Mouse (Mus musculus) ES-Bruce4 (cell line): ENCODE measurements at regions not wholly inside any gene's neighbourhood (a gene's known extent, or its start where the extent isn't known, plus 50 kb on each side); places are given as distances from the start of the nearest gene placed in this dataset.

Source experiments
- H3K27ac ChIP-seq: 2 replicates; pipeline ENCODE4 v1.5.1; 2012; ENCODE audit warnings: low read length, inconsistent platforms; ENCODE audit not compliant: insufficient read depth
- H3K27me3 ChIP-seq: 2 replicates; pipeline ENCODE4 v1.6.1; 2012; ENCODE audit warnings: mild to moderate bottlenecking, low read length, inconsistent platforms; ENCODE audit not compliant: control insufficient read depth, poor library complexity, insufficient read depth, severe bottlenecking
- H3K36me3 ChIP-seq: 2 replicates; pipeline ENCODE4 v1.6.1; 2012; ENCODE audit warnings: inconsistent platforms, mild to moderate bottlenecking, low read length, moderate library complexity; ENCODE audit not compliant: control insufficient read depth, poor library complexity, insufficient read depth, severe bottlenecking
- H3K4me1 ChIP-seq: one replicate; pipeline ENCODE4 v1.8.1; 2011; ENCODE audit warnings: low read length; ENCODE audit not compliant: control insufficient read depth, insufficient read depth
- H3K4me3 ChIP-seq: 2 replicates; pipeline ENCODE4 v1.5.1; 2011; ENCODE audit warnings: low read depth, mild to moderate bottlenecking, low read length
- H3K9ac ChIP-seq: 2 replicates; pipeline ENCODE4 v1.6.1; 2012; ENCODE audit warnings: low read depth, mild to moderate bottlenecking, inconsistent platforms; ENCODE audit not compliant: poor library complexity, severe bottlenecking
- H3K9me3 ChIP-seq: replicated peaks from 2 replicates; pipeline ENCODE4 v1.6.1; 2012; ENCODE audit warnings: mild to moderate bottlenecking, low read length, inconsistent platforms; ENCODE audit not compliant: control insufficient read depth, poor library complexity, insufficient read depth, severe bottlenecking
- CTCF ChIP-seq: IDR thresholded peaks from one replicate; pipeline ENCODE4 v1.8.1; 2011; ENCODE audit warnings: low read depth, low read length
- EP300 ChIP-seq: IDR thresholded peaks from 2 replicates; pipeline ENCODE4 v1.6.1; 2011; ENCODE audit warnings: low read depth, low read length; ENCODE audit not compliant: insufficient read depth
- POLR2A ChIP-seq: IDR thresholded peaks from one replicate; pipeline ENCODE4 v1.8.1; 2011; ENCODE audit warnings: low read length; ENCODE audit not compliant: insufficient read depth

- Histone ChIP-seq H3K9me3 (no peaks in the 10 kb centered on the region), H3K4me3 (no peak overlapping the region), H3K27me3 (no peaks in the 10 kb centered on the region), H3K4me1 (no peaks in the 10 kb centered on the region), H3K36me3 (no peaks in the 10 kb centered on the region), H3K27ac (no peak overlapping the region), H3K9ac (no peak overlapping the region)
- TF ChIP-seq CTCF = no peak
- TF ChIP-seq EP300 = no peak
- TF ChIP-seq POLR2A = no peak
Observed at GRCm38 (mm10) chr1:43260491-43260890, 63.7 kb upstream of the Fhl2 start.

GRCm38 (mm10) chr1:43264407-43264889, 67.7 kb upstream of the Fhl2 start:
- H3K36me3 ChIP-seq = no peaks in the 10 kb centered on the region
- no peak overlapping the region for H3K27ac ChIP-seq
- H3K27me3 ChIP-seq = no peaks in the 10 kb centered on the region
- no peak overlapping the region for H3K9ac ChIP-seq
- H3K4me1 ChIP-seq = no peaks in the 10 kb centered on the region
- no peaks in the 10 kb centered on the region for H3K9me3 ChIP-seq
- no peak overlapping the region for H3K4me3 ChIP-seq
- TF ChIP-seq POLR2A (no peak), CTCF (peak; percentile 21)

GRCm38 (mm10) chr1:43265699-43266455, 69.1 kb upstream of the Fhl2 start:
- TF ChIP-seq EP300 (no peak), POLR2A (no peak)
- no peaks in the 10 kb centered on the region for H3K9me3 ChIP-seq
- no peaks in the 10 kb centered on the region for H3K36me3 ChIP-seq
- no peak overlapping the region for H3K9ac ChIP-seq
- no peak overlapping the region for H3K27ac ChIP-seq
- no peaks in the 10 kb centered on the region for H3K4me1 ChIP-seq
- H3K4me3 ChIP-seq = no peak overlapping the region
- H3K27me3 ChIP-seq = no peaks in the 10 kb centered on the region

- H3K4me3 ChIP-seq = no peak overlapping the region
- peak; percentile 29 for TF ChIP-seq CTCF
- TF ChIP-seq EP300 = no peak
- no peak for TF ChIP-seq POLR2A
- H3K27me3 ChIP-seq = no peaks in the 10 kb centered on the region
- no peaks in the 10 kb centered on the region for H3K4me1 ChIP-seq
- no peak overlapping the region for H3K27ac ChIP-seq
- H3K9ac ChIP-seq = no peak overlapping the region
- H3K36me3 ChIP-seq = no peaks in the 10 kb centered on the region
- no peaks in the 10 kb centered on the region for H3K9me3 ChIP-seq
Observed at GRCm38 (mm10) chr1:43269685-43270084, 72.9 kb upstream of the Fhl2 start.

- no peak overlapping the region for H3K27ac ChIP-seq
- no peak overlapping the region for H3K4me3 ChIP-seq
- no peak for TF ChIP-seq POLR2A
- TF ChIP-seq CTCF = no peak
- no peak for TF ChIP-seq EP300
- H3K9ac ChIP-seq = no peak overlapping the region
- H3K4me1 ChIP-seq = no peaks in the 10 kb centered on the region
- no peaks in the 10 kb centered on the region for H3K36me3 ChIP-seq
- H3K9me3 ChIP-seq = no peaks in the 10 kb centered on the region
- no peaks in the 10 kb centered on the region for H3K27me3 ChIP-seq
Observed at GRCm38 (mm10) chr1:43273236-43273868, 76.6 kb upstream of the Fhl2 start.

- no peak overlapping the region for H3K27ac ChIP-seq
- peaks cover 7% of the 10 kb centered on the region for H3K9me3 ChIP-seq
- H3K4me3 ChIP-seq = no peak overlapping the region
- no peaks in the 10 kb centered on the region for H3K4me1 ChIP-seq
- TF ChIP-seq POLR2A (no peak), CTCF (no peak), EP300 (no peak)
- H3K9ac ChIP-seq = no peak overlapping the region
- H3K27me3 ChIP-seq = no peaks in the 10 kb centered on the region
- no peaks in the 10 kb centered on the region for H3K36me3 ChIP-seq
Observed at GRCm38 (mm10) chr1:43291736-43292135, 95.0 kb upstream of the Fhl2 start.
